Mouse (Mus musculus) heart, embryonic 13.5 days (tissue): ENCODE measurements at regions not wholly inside any gene's neighbourhood (a gene's known extent, or its start where the extent isn't known, plus 50 kb on each side); places are given as distances from the start of the nearest gene placed in this dataset.
A peak's percentile ranks its signal among the peaks of the same experiment; 100 is the strongest.

Experiments used
- ATAC-seq: fragments of 200-750 bp; cut with Nextera tagmentation; 2 replicates; pipeline ENCODE4 v1.8.0; 2017; ENCODE audit warnings: moderate TSS enrichment; ENCODE audit not compliant: insufficient number of reproducible peaks, low FRiP score, low TSS enrichment; ENCODE audit errors: extremely low read depth
- H3K27ac ChIP-seq: fragments of 300-500 bp; sonication (generic); replicated peaks from 2 replicates; pipeline ENCODE4 v1.5.1; 2015; ENCODE audit warnings: moderate library complexity, mild to moderate bottlenecking, inconsistent platforms
- H3K27me3 ChIP-seq: fragments of 300-500 bp; sonication (generic); replicated peaks from 2 replicates; pipeline ENCODE4 v1.6.1; 2015; ENCODE audit warnings: mild to moderate bottlenecking, inconsistent platforms
- H3K36me3 ChIP-seq: fragments of 300-500 bp; sonication (generic); 2 replicates; pipeline ENCODE4 v1.6.1; 2015; ENCODE audit warnings: mild to moderate bottlenecking, inconsistent platforms
- H3K4me1 ChIP-seq: fragments of 300-500 bp; sonication (generic); 2 replicates; pipeline ENCODE4 v1.6.1; 2015; ENCODE audit warnings: inconsistent platforms
- H3K4me2 ChIP-seq: fragments of 300-500 bp; sonication (generic); 2 replicates; pipeline ENCODE4 v1.6.1; 2015; ENCODE audit warnings: inconsistent platforms, mild to moderate bottlenecking, moderate library complexity
- H3K4me3 ChIP-seq: fragments of 300-500 bp; sonication (generic); 2 replicates; pipeline ENCODE4 v1.5.1; 2015; ENCODE audit warnings: moderate library complexity, mild to moderate bottlenecking, inconsistent platforms
- H3K9ac ChIP-seq: fragments of 300-500 bp; sonication (generic); 2 replicates; pipeline ENCODE4 v1.6.1; 2015; ENCODE audit warnings: inconsistent platforms, mild to moderate bottlenecking, moderate library complexity
- H3K9me3 ChIP-seq: fragments of 300-500 bp; sonication (generic); 2 replicates; pipeline ENCODE4 v1.6.1; 2016; ENCODE audit warnings: inconsistent platforms
- WGBS: fragments of 180-500 bp; shearing (Covaris S2); methylation state at CpG from one replicate; pipeline ENCODE4 v1.1.7; 2015; ENCODE audit warnings: mixed read lengths; 5-methylcytosine and 5-hydroxymethylcytosine counted together

GRCm38 (mm10) chr5:43048196-43049050 lies 184.5 kb upstream of the Cpeb2 start:
- H3K4me2 ChIP-seq, result 0 out of 2 replicates have a peak overlapping the region, but pooled peaks have one; percentile 4
- H3K9me3 ChIP-seq, result no peaks in the 10 kb centered on the region
- 38% methylated on average over 8 of the region's 8 CpGs for WGBS
- peaks cover 19% of the 10 kb centered on the region for H3K4me1 ChIP-seq
- no peak for ATAC-seq
- H3K27me3 ChIP-seq, result no peaks in the 10 kb centered on the region
- peak overlapping the region; percentile 84 for H3K27ac ChIP-seq
- no peak overlapping the region for H3K9ac ChIP-seq
- no peaks in the 10 kb centered on the region for H3K36me3 ChIP-seq
- no peak overlapping the region for H3K4me3 ChIP-seq

- Histone ChIP-seq H3K36me3 (no peaks in the 10 kb centered on the region), H3K27me3 (no peaks in the 10 kb centered on the region), H3K9me3 (no peaks in the 10 kb centered on the region), H3K4me1 (peaks cover 19% of the 10 kb centered on the region), H3K27ac (peak overlapping the region; percentile 84; the same call in 1 of the 2 replicates), H3K4me3 (no peak overlapping the region), H3K9ac (no peak overlapping the region), H3K4me2 (no peak overlapping the region)
- 83% methylated on average over 4 of the region's 4 CpGs for WGBS
- ATAC-seq, result no peak
Measured at GRCm38 (mm10) chr5:43049381-43050301, 183.3 kb upstream of the Cpeb2 start.

GRCm38 (mm10) chr5:43050961-43051517 lies 181.9 kb upstream of the Cpeb2 start:
- WGBS, result 87% methylated on average over 7 of the region's 7 CpGs
- H3K4me1 ChIP-seq, result peaks cover 19% of the 10 kb centered on the region
- no peak overlapping the region for H3K9ac ChIP-seq
- H3K27ac ChIP-seq, result no peak overlapping the region
- ATAC-seq, result no peak
- H3K27me3 ChIP-seq, result no peaks in the 10 kb centered on the region
- H3K36me3 ChIP-seq, result no peaks in the 10 kb centered on the region
- no peak overlapping the region for H3K4me2 ChIP-seq
- H3K4me3 ChIP-seq, result no peak overlapping the region
- no peaks in the 10 kb centered on the region for H3K9me3 ChIP-seq

- Histone ChIP-seq H3K9me3 (no peaks in the 10 kb centered on the region), H3K4me2 (no peak overlapping the region), H3K27ac (no peak overlapping the region), H3K4me3 (no peak overlapping the region), H3K27me3 (no peaks in the 10 kb centered on the region), H3K4me1 (peaks cover 17% of the 10 kb centered on the region), H3K9ac (no peak overlapping the region), H3K36me3 (no peaks in the 10 kb centered on the region)
- no peak for ATAC-seq
- WGBS, result 44% methylated on average over 1 of the region's 1 CpGs
Measured at GRCm38 (mm10) chr5:43052668-43053067, 180.3 kb upstream of the Cpeb2 start.

- no peak overlapping the region for H3K4me3 ChIP-seq
- WGBS, result 88% methylated on average over 8 of the region's 8 CpGs
- H3K9ac ChIP-seq, result no peak overlapping the region
- H3K36me3 ChIP-seq, result no peaks in the 10 kb centered on the region
- no peak overlapping the region for H3K4me2 ChIP-seq
- no peaks in the 10 kb centered on the region for H3K4me1 ChIP-seq
- ATAC-seq, result no peak
- no peaks in the 10 kb centered on the region for H3K9me3 ChIP-seq
- no peak overlapping the region for H3K27ac ChIP-seq
- H3K27me3 ChIP-seq, result no peaks in the 10 kb centered on the region
Measured at GRCm38 (mm10) chr5:43054586-43054985, 178.4 kb upstream of the Cpeb2 start.

GRCm38 (mm10) chr5:43055111-43055710 lies 177.8 kb upstream of the Cpeb2 start:
- no peaks in the 10 kb centered on the region for H3K9me3 ChIP-seq
- H3K4me1 ChIP-seq, result no peaks in the 10 kb centered on the region
- no peak overlapping the region for H3K9ac ChIP-seq
- H3K36me3 ChIP-seq, result no peaks in the 10 kb centered on the region
- no peaks in the 10 kb centered on the region for H3K27me3 ChIP-seq
- no peak for ATAC-seq
- H3K4me2 ChIP-seq, result no peak overlapping the region
- H3K4me3 ChIP-seq, result no peak overlapping the region
- H3K27ac ChIP-seq, result no peak overlapping the region
- WGBS, result 49% methylated on average over 4 of the region's 4 CpGs

DNA sequence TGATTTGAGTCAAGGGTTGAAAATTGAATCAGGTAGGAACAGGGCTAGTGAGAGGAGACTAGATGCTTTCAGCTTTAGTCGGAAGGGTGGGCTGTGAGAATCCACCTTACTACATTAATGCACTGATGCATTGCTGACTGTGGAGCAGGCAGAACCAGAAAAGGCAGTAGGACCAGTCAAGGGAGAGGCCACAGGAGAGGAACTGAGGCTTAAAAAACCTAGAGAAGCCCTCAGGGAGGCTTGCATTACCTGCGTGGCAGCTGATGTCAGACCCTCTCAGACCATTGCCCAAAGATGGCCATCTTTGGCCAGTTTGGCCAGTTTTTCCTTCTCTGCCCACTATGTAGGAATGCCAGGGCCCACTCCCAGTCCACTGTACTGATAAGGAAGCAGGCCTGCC lies 176.5 kb upstream of the Cpeb2 start:
- no peak overlapping the region for H3K9ac ChIP-seq
- no peak overlapping the region for H3K4me2 ChIP-seq
- no peak overlapping the region for H3K27ac ChIP-seq
- ATAC-seq, result no peak
- H3K4me3 ChIP-seq, result no peak overlapping the region
- no peaks in the 10 kb centered on the region for H3K9me3 ChIP-seq
- no peaks in the 10 kb centered on the region for H3K36me3 ChIP-seq
- H3K27me3 ChIP-seq, result no peaks in the 10 kb centered on the region
- WGBS, result 71% methylated on average over 2 of the region's 2 CpGs
- no peaks in the 10 kb centered on the region for H3K4me1 ChIP-seq

- no peaks in the 10 kb centered on the region for H3K27me3 ChIP-seq
- H3K4me2 ChIP-seq, result no peak overlapping the region
- no peak overlapping the region for H3K9ac ChIP-seq
- no peak for ATAC-seq
- H3K9me3 ChIP-seq, result no peaks in the 10 kb centered on the region
- WGBS, result 70% methylated on average over 2 of the region's 2 CpGs
- H3K4me3 ChIP-seq, result no peak overlapping the region
- no peak overlapping the region for H3K27ac ChIP-seq
- no peaks in the 10 kb centered on the region for H3K4me1 ChIP-seq
- no peaks in the 10 kb centered on the region for H3K36me3 ChIP-seq
Measured at GRCm38 (mm10) chr5:43061243-43061642, 171.7 kb upstream of the Cpeb2 start.

- H3K4me2 ChIP-seq, result no peak overlapping the region
- no peak overlapping the region for H3K4me3 ChIP-seq
- no peaks in the 10 kb centered on the region for H3K9me3 ChIP-seq
- WGBS, result 68% methylated on average over 1 of the region's 1 CpGs
- ATAC-seq, result no peak
- no peaks in the 10 kb centered on the region for H3K27me3 ChIP-seq
- no peak overlapping the region for H3K27ac ChIP-seq
- no peaks in the 10 kb centered on the region for H3K4me1 ChIP-seq
- no peaks in the 10 kb centered on the region for H3K36me3 ChIP-seq
- no peak overlapping the region for H3K9ac ChIP-seq
Measured at GRCm38 (mm10) chr5:43061797-43062391, 171.1 kb upstream of the Cpeb2 start.

- no peak for ATAC-seq
- Histone ChIP-seq H3K4me2 (no peak overlapping the region), H3K9ac (no peak overlapping the region), H3K36me3 (no peaks in the 10 kb centered on the region), H3K4me1 (no peaks in the 10 kb centered on the region), H3K9me3 (no peaks in the 10 kb centered on the region), H3K27ac (no peak overlapping the region), H3K4me3 (no peak overlapping the region), H3K27me3 (no peaks in the 10 kb centered on the region)
- 84% methylated on average over 1 of the region's 1 CpGs for WGBS
Measured at GRCm38 (mm10) chr5:43062499-43062898, 170.5 kb upstream of the Cpeb2 start.

- Histone ChIP-seq H3K9ac (no peak overlapping the region), H3K4me1 (no peaks in the 10 kb centered on the region), H3K27me3 (no peaks in the 10 kb centered on the region), H3K36me3 (no peaks in the 10 kb centered on the region), H3K9me3 (no peaks in the 10 kb centered on the region), H3K27ac (no peak overlapping the region), H3K4me3 (no peak overlapping the region), H3K4me2 (no peak overlapping the region)
- ATAC-seq, result no peak
- WGBS, result 80% methylated on average over 8 of the region's 8 CpGs
Measured at GRCm38 (mm10) chr5:43063386-43063785, 169.6 kb upstream of the Cpeb2 start.
